Mouse (Mus musculus): ENCODE results near the gene Bcl2l1. TPM values are rescaled to one million over a fixed set of nuclear protein-coding genes. Genes with fewer than 3 reads are reported as not detected.

Bcl2l1 gene
- polyA plus RNA-seq, 1 experiment from 2014 or later = 155 TPM

DNA sequence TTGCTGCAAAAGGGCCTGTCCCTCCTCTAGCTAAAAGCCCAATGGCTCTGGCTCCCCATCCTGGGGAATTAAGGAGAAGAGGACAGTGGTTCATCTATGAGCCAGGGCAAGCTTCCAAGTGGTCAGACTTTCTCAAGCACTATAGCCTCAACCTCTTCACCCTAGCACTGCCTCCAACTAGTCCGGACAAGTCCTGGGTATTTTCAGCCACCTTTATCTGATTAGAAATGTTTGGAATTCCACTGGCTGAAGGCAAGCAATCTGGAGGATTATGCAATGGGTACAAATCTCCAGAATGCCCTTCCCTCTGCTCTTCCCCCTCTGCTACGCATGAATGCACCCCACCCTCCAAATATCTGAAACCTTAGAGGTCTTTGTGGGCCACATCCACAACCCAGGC, 39.1 kb downstream of the Bcl2l1 start:
- Histone ChIP-seq H3K36me3 (no peaks in the 10 kb centered on the region; the same call in 1 of the 2 replicates), H3K27me3 (no peaks in the 10 kb centered on the region), H3K4me3 (no peak overlapping the region), H3K27ac (no peak overlapping the region), H3K9ac (no peak overlapping the region), H3K4me2 (replicated peaks) (no peak overlapping the region), H3K4me1 (peaks cover 16% of the 10 kb centered on the region), H3K9me3 (replicated peaks) (no peaks in the 10 kb centered on the region)
- 83% methylated on average over 2 of the region's 2 CpGs for WGBS
- ATAC-seq (ENCODE audit: low FRiP score) = no peak

DNA sequence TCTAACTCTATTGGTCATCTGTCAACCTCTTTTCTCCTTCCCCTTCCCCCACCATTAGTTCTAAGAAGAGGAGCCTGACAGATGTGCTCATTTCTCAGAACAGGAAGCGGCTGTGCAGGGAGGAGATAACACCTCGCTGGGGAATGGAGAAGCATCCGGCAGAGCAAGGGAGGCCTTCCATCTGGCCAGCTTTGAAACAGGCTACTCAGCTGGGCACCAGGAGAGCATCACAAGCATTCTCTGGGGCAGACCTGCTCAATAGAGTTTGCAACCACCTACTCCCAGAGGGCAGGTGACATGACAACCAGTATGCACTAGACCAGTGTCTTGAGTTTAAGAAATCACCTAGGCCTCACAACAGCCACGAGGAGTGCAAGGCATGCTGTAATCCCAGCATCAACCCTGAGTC, 41.9 kb downstream of the Bcl2l1 start:
- Histone ChIP-seq H3K27me3 (no peaks in the 10 kb centered on the region), H3K9ac (no peak overlapping the region), H3K9me3 (replicated peaks) (no peaks in the 10 kb centered on the region), H3K4me1 (peaks cover 18% of the 10 kb centered on the region), H3K36me3 (no peaks in the 10 kb centered on the region; the same call in 1 of the 2 replicates), H3K27ac (peak overlapping the region; percentile 64), H3K4me2 (replicated peaks) (no peak overlapping the region), H3K4me3 (no peak overlapping the region)
- ATAC-seq (ENCODE audit: low FRiP score) = no peak
- 59% methylated on average over 4 of the region's 4 CpGs for WGBS

DNA sequence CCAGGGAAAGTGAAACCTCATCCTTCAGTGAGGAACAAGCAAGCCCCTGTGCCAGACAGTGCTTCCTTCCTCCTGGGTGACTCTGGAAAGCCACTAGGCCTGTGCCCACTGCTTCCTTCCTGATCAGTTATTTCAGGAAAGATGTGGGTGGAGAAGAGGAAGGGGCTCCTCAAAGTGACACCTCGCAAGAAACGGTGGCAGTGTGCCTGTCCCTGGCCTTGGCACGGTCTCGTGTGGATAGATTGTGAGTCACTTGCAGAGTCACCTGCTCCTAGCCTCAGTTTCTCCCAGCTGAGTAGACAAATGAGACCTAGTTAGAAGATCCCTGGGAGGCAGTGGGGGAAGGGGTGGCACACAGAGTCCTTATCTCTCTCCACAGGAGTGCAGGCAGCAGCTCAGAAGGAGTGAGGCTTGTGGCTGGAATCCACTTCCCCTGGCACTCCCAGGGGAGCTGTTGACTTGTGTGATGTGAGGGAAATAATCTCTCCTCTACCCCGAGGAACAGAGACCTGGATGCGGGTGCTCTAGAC, 42.6 kb downstream of the Bcl2l1 start:
- peak overlapping the region; percentile 64 for H3K27ac ChIP-seq

GRCm38 (mm10) chr2:152787543-152787942, 44.0 kb downstream of the Bcl2l1 start:
- Histone ChIP-seq H3K27ac (no peak overlapping the region), H3K36me3 (no peaks in the 10 kb centered on the region; the same call in 1 of the 2 replicates), H3K4me2 (replicated peaks) (no peak overlapping the region), H3K27me3 (no peaks in the 10 kb centered on the region), H3K9me3 (replicated peaks) (no peaks in the 10 kb centered on the region), H3K4me1 (peaks cover 13% of the 10 kb centered on the region), H3K4me3 (no peak overlapping the region), H3K9ac (no peak overlapping the region)
- no peak for ATAC-seq (ENCODE audit: low FRiP score)
- 91% methylated on average over 6 of the region's 6 CpGs for WGBS

More for the DNA sequence above, 42.6 kb downstream of the Bcl2l1 start:
- no peaks in the 10 kb centered on the region; the same call in 1 of the 2 replicates for H3K36me3 ChIP-seq
- 69% methylated on average over 6 of the region's 6 CpGs for WGBS
- H3K9me3 ChIP-seq (replicated peaks) = no peaks in the 10 kb centered on the region
- H3K4me1 ChIP-seq = peaks cover 13% of the 10 kb centered on the region
- no peak overlapping the region for H3K4me2 ChIP-seq (replicated peaks)
- no peak for ATAC-seq (ENCODE audit: low FRiP score)
- H3K4me3 ChIP-seq = no peak overlapping the region
- no peak overlapping the region for H3K9ac ChIP-seq
- no peaks in the 10 kb centered on the region for H3K27me3 ChIP-seq

DNA sequence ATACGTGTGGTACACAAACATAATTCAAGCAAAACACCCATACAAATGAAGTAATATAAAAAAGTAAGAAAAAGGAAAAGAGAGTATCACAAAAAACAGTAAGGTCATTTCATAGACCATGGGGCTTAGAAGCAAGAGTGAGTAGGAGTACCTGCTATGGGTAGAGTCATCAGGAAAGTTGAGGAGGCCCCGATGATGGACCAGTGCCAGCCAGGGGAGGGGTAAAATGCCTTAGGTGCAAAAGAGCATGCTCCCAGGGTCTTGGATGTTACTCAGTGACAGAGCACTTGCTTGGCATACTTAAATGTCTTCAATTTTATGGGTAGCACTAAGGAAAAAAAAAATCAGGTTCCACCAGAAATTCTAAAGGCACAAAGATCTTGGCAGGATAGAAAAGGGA, 44.4 kb downstream of the Bcl2l1 start:
- no peak for ATAC-seq (ENCODE audit: low FRiP score)
- Histone ChIP-seq H3K4me1 (peaks cover 13% of the 10 kb centered on the region), H3K27ac (no peak overlapping the region), H3K4me2 (replicated peaks) (no peak overlapping the region), H3K9ac (no peak overlapping the region), H3K4me3 (no peak overlapping the region), H3K27me3 (no peaks in the 10 kb centered on the region), H3K9me3 (replicated peaks) (no peaks in the 10 kb centered on the region), H3K36me3 (peaks cover 3% of the 10 kb centered on the region; the same call in 1 of the 2 replicates)
- 93% methylated on average over 2 of the region's 2 CpGs for WGBS

- H3K36me3 ChIP-seq = peaks cover 18% of the 10 kb centered on the region; the same call in 1 of the 2 replicates
- ATAC-seq (ENCODE audit: low FRiP score) = no peak
- 71% methylated on average over 18 of the region's 18 CpGs for WGBS
- no peak overlapping the region for H3K9ac ChIP-seq
- no peaks in the 10 kb centered on the region for H3K27me3 ChIP-seq
- H3K27ac ChIP-seq = peak overlapping the region; percentile 53
- H3K4me1 ChIP-seq = peaks cover 16% of the 10 kb centered on the region
- H3K9me3 ChIP-seq (replicated peaks) = no peaks in the 10 kb centered on the region
- H3K4me3 ChIP-seq = no peak overlapping the region
- H3K4me2 ChIP-seq (replicated peaks) = no peak overlapping the region
Observed at GRCm38 (mm10) chr2:152785446-152786350, 45.8 kb downstream of the Bcl2l1 start.

DNA sequence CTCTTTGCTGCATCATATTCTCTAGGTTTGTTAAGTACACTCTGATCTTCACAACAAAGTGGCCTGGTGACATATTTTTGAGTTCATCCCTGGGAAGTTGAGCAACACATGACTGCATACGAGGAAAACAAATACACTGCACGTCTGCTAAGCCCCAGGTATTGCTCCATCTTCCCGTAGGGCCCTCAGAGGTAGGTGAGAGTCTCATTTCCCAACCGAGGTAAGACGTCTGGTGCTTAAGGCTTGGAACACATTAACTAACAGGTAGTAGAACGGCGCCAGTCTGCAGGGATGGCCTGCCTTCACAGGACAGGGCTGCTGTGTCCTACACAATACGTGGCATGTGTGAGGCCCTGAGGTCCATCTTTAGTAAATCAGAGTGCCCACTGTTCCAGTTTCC, 46.9 kb downstream of the Bcl2l1 start:
- no peaks in the 10 kb centered on the region for H3K27me3 ChIP-seq
- no peak overlapping the region for H3K9ac ChIP-seq
- H3K9me3 ChIP-seq (replicated peaks) = no peaks in the 10 kb centered on the region
- WGBS = 93% methylated on average over 8 of the region's 8 CpGs
- H3K4me1 ChIP-seq = peaks cover 16% of the 10 kb centered on the region
- H3K36me3 ChIP-seq = peaks cover 27% of the 10 kb centered on the region; the same call in 1 of the 2 replicates
- no peak overlapping the region for H3K4me2 ChIP-seq (replicated peaks)
- no peak overlapping the region for H3K4me3 ChIP-seq
- no peak for ATAC-seq (ENCODE audit: low FRiP score)
- 0 out of 2 replicates have a peak overlapping the region, but pooled peaks have one; percentile 53 for H3K27ac ChIP-seq

DNA sequence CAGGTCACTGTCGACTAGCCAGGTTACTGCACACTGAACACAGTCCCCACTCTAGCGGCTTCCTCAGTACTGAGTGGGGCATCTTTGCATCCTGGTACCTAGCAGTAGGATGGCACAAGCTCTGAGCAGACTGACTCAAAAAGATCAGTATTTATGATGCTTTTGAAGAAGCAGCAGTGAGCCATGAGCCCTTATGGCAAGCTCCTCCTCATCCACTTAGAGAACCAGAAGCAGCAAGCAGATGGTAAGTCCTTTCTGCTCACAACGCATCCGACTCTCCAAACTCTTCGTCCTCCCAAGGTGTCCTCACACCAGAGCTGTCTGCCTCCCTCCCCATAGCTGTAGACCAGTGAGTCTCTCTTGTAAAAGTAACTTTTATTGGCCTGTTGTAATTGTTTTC, 48.3 kb downstream of the Bcl2l1 start:
- 93% methylated on average over 5 of the region's 5 CpGs for WGBS
- Histone ChIP-seq H3K36me3 (peaks cover 27% of the 10 kb centered on the region; the same call in 1 of the 2 replicates), H3K4me3 (no peak overlapping the region), H3K27ac (no peak overlapping the region), H3K27me3 (no peaks in the 10 kb centered on the region), H3K4me2 (replicated peaks) (no peak overlapping the region), H3K9me3 (replicated peaks) (no peaks in the 10 kb centered on the region), H3K4me1 (peaks cover 7% of the 10 kb centered on the region), H3K9ac (no peak overlapping the region)
- no peak for ATAC-seq (ENCODE audit: low FRiP score)

DNA sequence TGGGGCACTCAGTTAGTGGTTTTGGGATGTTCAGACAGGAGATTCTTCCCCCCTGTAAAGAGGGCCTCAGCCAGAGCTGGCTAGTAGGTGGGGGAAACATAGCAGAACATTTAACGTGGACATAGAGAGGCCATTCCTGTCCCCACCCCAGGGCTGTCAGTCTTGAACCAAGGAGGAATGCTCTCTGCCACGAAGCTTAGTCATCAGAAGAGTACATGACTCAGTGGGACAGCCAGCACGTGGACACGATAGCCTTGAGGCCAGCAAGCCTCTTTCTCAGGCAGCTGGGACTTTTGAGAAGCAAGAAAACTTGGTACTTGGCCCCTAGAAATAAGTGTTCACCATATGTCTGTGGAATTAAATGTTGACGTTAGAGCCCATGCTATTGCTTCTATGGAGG, 48.9 kb downstream of the Bcl2l1 start:
- Histone ChIP-seq H3K4me1 (peaks cover 7% of the 10 kb centered on the region), H3K4me2 (replicated peaks) (no peak overlapping the region), H3K27me3 (no peaks in the 10 kb centered on the region), H3K36me3 (peaks cover 27% of the 10 kb centered on the region; the same call in 1 of the 2 replicates), H3K9ac (no peak overlapping the region), H3K9me3 (replicated peaks) (no peaks in the 10 kb centered on the region), H3K27ac (no peak overlapping the region), H3K4me3 (no peak overlapping the region)
- WGBS = 86% methylated on average over 5 of the region's 5 CpGs
- ATAC-seq (ENCODE audit: low FRiP score) = no peak

DNA sequence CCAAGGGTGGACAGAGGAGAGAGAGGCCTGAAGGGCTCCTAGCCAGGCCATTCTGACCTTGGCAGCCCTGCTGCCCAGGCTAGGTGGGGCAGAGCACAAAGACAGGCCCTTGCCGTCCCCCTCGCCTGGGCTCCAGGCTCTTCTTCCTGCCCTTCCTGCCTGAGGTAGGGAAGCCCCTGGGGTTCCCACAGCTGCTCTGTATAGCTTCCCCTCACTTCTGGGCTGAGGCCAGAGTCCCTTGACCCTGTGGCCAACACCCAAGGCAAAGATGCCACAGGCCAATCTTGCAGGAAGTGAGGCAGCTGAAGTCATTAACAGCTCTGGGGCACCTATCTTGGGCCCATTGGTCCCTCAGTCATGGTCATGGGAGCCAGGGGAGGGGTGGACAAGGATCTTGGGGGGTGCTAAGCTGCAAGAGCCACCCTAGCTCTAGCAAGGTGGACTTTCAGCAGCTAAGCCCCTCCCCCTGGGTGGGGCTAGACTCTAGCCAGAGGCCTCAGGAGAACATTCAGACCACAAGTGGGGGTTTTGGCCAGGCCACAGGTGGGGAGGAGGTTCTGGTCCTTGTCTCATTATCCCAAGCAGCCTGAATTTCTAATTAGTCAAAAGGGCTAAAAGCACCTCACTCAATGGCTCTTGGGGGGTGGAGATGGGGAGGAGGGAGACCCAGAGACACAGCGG, 50.4 kb downstream of the Bcl2l1 start:
- Histone ChIP-seq H3K36me3 (peaks cover 27% of the 10 kb centered on the region; the same call in 1 of the 2 replicates), H3K9me3 (replicated peaks) (no peaks in the 10 kb centered on the region), H3K27ac (no peak overlapping the region), H3K9ac (no peak overlapping the region), H3K27me3 (no peaks in the 10 kb centered on the region), H3K4me3 (no peak overlapping the region), H3K4me2 (replicated peaks) (no peak overlapping the region), H3K4me1 (peaks cover 7% of the 10 kb centered on the region)
- WGBS = 87% methylated on average over 3 of the region's 3 CpGs
- ATAC-seq (ENCODE audit: low FRiP score) = no peak

DNA sequence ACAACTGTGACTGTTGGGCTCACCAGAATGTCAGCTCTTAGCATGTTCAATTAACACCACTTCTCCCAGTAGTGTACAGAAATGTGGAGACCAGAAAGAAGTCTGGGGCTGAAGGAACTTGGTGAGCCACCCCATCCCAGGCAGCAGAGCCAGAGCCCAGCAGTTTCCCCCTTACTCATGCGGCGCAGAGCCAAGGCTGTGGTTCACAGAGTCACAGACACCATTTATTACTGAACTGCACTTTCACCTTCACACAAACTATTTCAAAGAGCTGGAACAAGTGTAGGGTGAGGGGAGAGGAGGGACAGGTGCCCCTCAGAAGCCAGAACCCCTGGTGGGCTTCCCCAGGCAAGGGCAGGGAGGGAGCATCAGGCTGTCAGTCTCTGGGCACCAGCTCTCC, 51.1 kb downstream of the Bcl2l1 start:
- WGBS = 96% methylated on average over 2 of the region's 2 CpGs
- no peak for ATAC-seq (ENCODE audit: low FRiP score)
- Histone ChIP-seq H3K27ac (no peak overlapping the region), H3K36me3 (peaks cover 27% of the 10 kb centered on the region; the same call in 1 of the 2 replicates), H3K27me3 (no peaks in the 10 kb centered on the region), H3K4me3 (no peak overlapping the region), H3K9me3 (replicated peaks) (no peaks in the 10 kb centered on the region), H3K4me2 (replicated peaks) (no peak overlapping the region), H3K4me1 (peaks cover 7% of the 10 kb centered on the region), H3K9ac (no peak overlapping the region)

DNA sequence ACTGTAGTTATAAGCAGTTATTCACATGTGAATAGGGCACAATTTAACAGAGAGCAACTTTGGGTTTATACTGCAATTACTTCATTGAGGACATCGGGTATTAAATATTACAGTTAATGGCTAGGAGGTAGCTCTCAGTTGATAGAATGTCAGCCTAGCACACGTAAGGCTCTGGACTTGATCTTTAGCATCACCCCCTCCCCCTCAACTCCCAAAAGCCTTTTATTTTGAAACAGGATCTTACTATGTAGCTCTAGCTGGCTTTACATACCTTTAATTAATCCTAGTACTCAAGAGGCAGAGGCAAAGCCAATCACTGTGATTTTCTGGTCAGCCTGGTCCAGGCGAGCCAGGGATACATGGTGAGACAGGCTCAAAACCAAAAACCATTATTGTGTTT, 54.4 kb downstream of the Bcl2l1 start:
- peaks cover 4% of the 10 kb centered on the region; the same call in 1 of the 2 replicates for H3K4me1 ChIP-seq
- H3K27ac ChIP-seq = no peak overlapping the region
- H3K9ac ChIP-seq = no peak overlapping the region
- H3K4me2 ChIP-seq (replicated peaks) = no peak overlapping the region
- ATAC-seq (ENCODE audit: low FRiP score) = no peak
- no peaks in the 10 kb centered on the region for H3K27me3 ChIP-seq
- no peaks in the 10 kb centered on the region for H3K9me3 ChIP-seq (replicated peaks)
- 90% methylated on average over 3 of the region's 3 CpGs for WGBS
- H3K36me3 ChIP-seq = peaks cover 23% of the 10 kb centered on the region; the same call in 1 of the 2 replicates
- no peak overlapping the region for H3K4me3 ChIP-seq

Data from hindbrain, embryonic 12.5 days (tissue).